Mouse (Mus musculus) sigmoid colon, adult 10 weeks (tissue): Measurements from ENCODE around the gene Tbc1d10b. TPM values are rescaled to one million over a fixed set of nuclear protein-coding genes. Genes with fewer than 3 reads are reported as not detected.

Source experiments
- polyA plus RNA-seq: library from polyadenylated mRNA; stranded (reverse); fragments of 350-450 nt; fragmentation: Illumina TruSeq; extraction: RNeasy Lipid Tissue Mini Kit (QIAGEN cat#74804); gene quantifications from one replicate; pipeline ENCODE4 v1.2.3, GENCODE M21; 2014; ENCODE audit warnings: low read depth, low replicate concordance

Tbc1d10b gene
- polyA plus RNA-seq, result 4.4 TPM

GRCm38 (mm10) chr7:127208295-127208552 lies at the start of gene Tbc1d10b:
Gene Tbc1d10b (minus strand): TSS chr7:127208468.

DNA sequence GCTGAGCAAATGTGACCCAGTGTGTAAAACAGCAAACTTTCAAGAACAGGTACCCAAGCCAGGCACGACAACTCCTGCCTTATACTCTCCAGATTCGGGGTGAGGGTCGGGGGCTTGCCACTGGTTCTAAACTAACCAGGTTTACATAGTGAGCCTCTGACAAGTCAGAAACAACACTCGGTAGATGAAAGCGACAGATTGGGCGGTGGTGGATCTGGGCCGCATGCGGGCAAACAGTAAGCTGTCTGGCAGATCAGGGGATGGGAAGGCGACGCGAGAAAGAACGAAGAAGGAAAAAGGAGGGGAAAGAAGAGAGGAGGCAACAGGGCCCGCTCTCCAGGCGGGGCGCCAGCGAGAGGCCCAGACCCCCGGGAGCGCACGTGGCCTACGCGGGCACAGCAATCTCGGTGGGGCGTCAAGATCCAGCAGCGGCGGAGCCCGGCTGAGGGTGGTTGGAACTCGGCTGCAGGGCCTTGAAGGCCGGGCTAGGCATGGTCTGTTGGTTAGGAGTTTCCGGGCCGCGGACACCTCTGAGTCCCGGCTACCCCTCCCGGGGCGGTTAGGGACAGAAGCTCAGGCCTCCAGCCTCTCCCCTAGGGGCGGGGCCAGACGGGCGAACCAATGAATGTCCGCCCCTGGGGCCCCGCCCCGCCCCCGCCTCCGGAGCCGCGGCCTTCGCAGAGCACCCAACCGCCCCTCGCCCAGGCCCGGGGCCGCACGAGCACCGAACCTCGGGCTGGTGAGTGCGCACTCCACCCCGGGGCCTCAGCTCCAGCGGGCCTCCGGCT lies 35.8 kb upstream of the Tbc1d10b start, which contains the start of gene Zfp771:
Gene Zfp771 (plus strand): TSS at position 405 of the 788 bp plus-strand sequence.

GRCm38 (mm10) chr7:127232622-127233367 lies 24.5 kb upstream of the Tbc1d10b start, which contains the start of the genes Zfp553 and Sept1:
Gene Zfp553 (plus strand): TSS chr7:127233061.
Gene Sept1 (minus strand): TSS chr7:127233130.

GRCm38 (mm10) chr7:127208553-127209438 lies 528 bp upstream of the Tbc1d10b start, which contains the start of gene Mylpf:
Gene Mylpf (plus strand): TSS chr7:127208890.

DNA sequence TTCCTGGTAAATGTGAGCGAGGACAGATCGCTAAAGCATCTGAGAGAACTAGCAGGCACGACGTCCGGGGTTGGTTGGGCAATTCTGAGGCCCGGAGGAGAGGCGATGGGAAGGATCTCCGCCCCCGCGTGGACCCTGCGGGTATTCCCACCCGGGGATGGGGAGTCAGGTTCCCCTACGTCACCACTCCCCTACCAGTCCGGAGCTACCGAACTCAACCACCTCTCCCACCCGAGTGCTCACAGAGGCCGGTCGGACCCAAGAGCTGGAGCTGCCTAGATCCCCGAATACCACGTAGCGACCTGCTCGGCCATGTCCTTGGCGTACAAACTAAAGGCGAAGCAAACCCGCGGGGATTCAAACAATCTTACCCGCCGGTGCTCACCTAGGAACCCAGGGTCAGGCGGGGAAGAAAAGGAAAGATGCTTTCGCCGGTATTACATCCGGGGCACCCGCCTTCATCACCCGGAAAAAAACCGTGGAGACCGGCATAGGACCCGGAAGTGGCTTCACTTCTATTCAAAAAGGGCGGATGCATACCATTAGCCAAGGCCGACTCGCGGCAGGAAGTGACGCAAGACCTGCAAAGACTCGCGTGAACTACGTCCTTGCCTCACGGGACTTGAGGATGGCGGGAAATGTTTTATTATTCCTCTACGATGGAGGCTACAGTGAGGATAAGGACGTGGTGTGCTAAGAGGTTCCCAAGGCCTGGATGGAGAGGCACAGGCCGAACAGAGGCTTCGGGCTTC lies 12.5 kb downstream of the Tbc1d10b start, which contains the start of gene Cd2bp2:
Gene Cd2bp2 (minus strand): TSS at position 507 of the 752 bp plus-strand sequence.

Other genes with a start within 250 kb of the Tbc1d10b start
- 14.6 TPM for gene Cdipt, start 232.6 kb downstream of the Tbc1d10b start, polyA plus RNA-seq
- 1.6 TPM for gene Cdiptos, start 232.4 kb downstream of the Tbc1d10b start, polyA plus RNA-seq
- 2.1 TPM for gene Mvp, start 193.8 kb downstream of the Tbc1d10b start, polyA plus RNA-seq
- gene Pagr1b, start 192.0 kb downstream of the Tbc1d10b start, polyA plus RNA-seq, result not detected
- not detected for gene Pagr1a, start 191.1 kb downstream of the Tbc1d10b start, polyA plus RNA-seq
- 0.69 TPM for gene Gm42742, start 187.4 kb downstream of the Tbc1d10b start, polyA plus RNA-seq
- gene Prrt2, start 187.3 kb downstream of the Tbc1d10b start, polyA plus RNA-seq, result 1.0 TPM
- gene Maz, start 181.4 kb downstream of the Tbc1d10b start, polyA plus RNA-seq, result 19.3 TPM
- 2.2 TPM for gene Kif22, start 166.0 kb downstream of the Tbc1d10b start, polyA plus RNA-seq
- gene Zg16, start 121.1 kb downstream of the Tbc1d10b start, polyA plus RNA-seq, result 1,501 TPM
- gene AI467606, start 117.1 kb downstream of the Tbc1d10b start, polyA plus RNA-seq, result 2.7 TPM
- 0.35 TPM for gene Qprt, start 86.2 kb downstream of the Tbc1d10b start, polyA plus RNA-seq
- gene Spn, start 70.6 kb downstream of the Tbc1d10b start, polyA plus RNA-seq, result 0.98 TPM
- gene Cd2bp2, start 12.4 kb downstream of the Tbc1d10b start, polyA plus RNA-seq, result 11.7 TPM
- not detected for gene Mylpf, start 422 bp upstream of the Tbc1d10b start, polyA plus RNA-seq
- 1.8 TPM for gene Zfp553, start 24.6 kb upstream of the Tbc1d10b start, polyA plus RNA-seq
- 1.1 TPM for gene Sept1, start 24.7 kb upstream of the Tbc1d10b start, polyA plus RNA-seq
- 0.98 TPM for gene Zfp771, start 35.8 kb upstream of the Tbc1d10b start, polyA plus RNA-seq
- gene Dctpp1, start 52.2 kb upstream of the Tbc1d10b start, polyA plus RNA-seq, result 0.79 TPM
- 58.2 TPM for gene Sephs2, start 65.6 kb upstream of the Tbc1d10b start, polyA plus RNA-seq
- 1.4 TPM for gene Itgal, start 87.8 kb upstream of the Tbc1d10b start, polyA plus RNA-seq
- gene Zfp768, start 137.1 kb upstream of the Tbc1d10b start, polyA plus RNA-seq, result 3.9 TPM
- 2.7 TPM for gene Zfp747, start 167.6 kb upstream of the Tbc1d10b start, polyA plus RNA-seq
- gene 9130019O22Rik, start 178.7 kb upstream of the Tbc1d10b start, polyA plus RNA-seq, result 2.4 TPM
- gene E430018J23Rik, start 185.2 kb upstream of the Tbc1d10b start, polyA plus RNA-seq, result 0.88 TPM
- gene Zfp764, start 198.4 kb upstream of the Tbc1d10b start, polyA plus RNA-seq, result 4.9 TPM
- gene Zfp688, start 213.6 kb upstream of the Tbc1d10b start, polyA plus RNA-seq, result 3.4 TPM
- gene Zfp689, start 240.7 kb upstream of the Tbc1d10b start, polyA plus RNA-seq, result 0.95 TPM